Mouse (Mus musculus) cerebellum, adult 2 months (tissue): ENCODE data around the gene Dock2.

Source experiments
- CTCF ChIP-seq: fragments of 200-500 bp; IDR thresholded peaks from 2 replicates; pipeline ENCODE4 v1.5.1; 2011; ENCODE audit warnings: low read depth, mild to moderate bottlenecking, control low read depth, low read length, moderate library complexity, borderline replicate concordance; ENCODE audit not compliant: insufficient read depth
- POLR2A ChIP-seq: fragments of 200-500 bp; IDR thresholded peaks from 2 replicates; pipeline ENCODE4 v1.6.1; 2011; ENCODE audit warnings: low read length, control low read depth, borderline replicate concordance; ENCODE audit not compliant: insufficient read depth

DNA sequence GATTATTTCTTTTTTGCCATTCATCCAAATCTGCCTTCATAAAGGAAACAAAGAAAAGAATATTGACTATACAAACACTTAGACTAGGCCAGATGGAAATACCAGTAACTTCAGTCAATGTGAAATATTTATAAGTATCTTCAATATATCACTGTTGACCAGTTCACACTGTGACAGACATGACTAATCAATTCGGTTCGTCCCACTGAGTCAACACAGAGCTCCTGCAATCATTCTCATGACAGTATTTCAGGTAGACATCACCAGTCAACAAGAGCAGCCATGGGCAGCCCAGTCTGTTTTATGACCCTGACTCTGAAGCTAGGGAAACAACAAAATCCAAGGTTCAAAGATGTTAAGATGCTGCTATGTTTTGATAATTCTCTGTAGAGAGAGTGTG is 351.7 kb downstream of the Dock2 start:
- TF ChIP-seq CTCF (no peak), POLR2A (no peak)
